Mouse (Mus musculus) c-Kit-negative CD71-positive TER-119-positive erythroid progenitor cells, embryonic 14.5 days (primary cell): ENCODE results near the gene BC017158.
A peak's percentile ranks its signal among the peaks of the same experiment; 100 is the strongest.
"Not testable (repeated sequence)": the region's sequence is repeated elsewhere in the genome, so short reads cannot be mapped to it uniquely, and the experiment has no call there.

ENCODE experiments used
- DNase-seq: peaks from one replicate; pipeline ENCODE4 v3.0.0-alpha.2; 2013; ENCODE audit warnings: low read depth, low spot score

BC017158 gene

DNA sequence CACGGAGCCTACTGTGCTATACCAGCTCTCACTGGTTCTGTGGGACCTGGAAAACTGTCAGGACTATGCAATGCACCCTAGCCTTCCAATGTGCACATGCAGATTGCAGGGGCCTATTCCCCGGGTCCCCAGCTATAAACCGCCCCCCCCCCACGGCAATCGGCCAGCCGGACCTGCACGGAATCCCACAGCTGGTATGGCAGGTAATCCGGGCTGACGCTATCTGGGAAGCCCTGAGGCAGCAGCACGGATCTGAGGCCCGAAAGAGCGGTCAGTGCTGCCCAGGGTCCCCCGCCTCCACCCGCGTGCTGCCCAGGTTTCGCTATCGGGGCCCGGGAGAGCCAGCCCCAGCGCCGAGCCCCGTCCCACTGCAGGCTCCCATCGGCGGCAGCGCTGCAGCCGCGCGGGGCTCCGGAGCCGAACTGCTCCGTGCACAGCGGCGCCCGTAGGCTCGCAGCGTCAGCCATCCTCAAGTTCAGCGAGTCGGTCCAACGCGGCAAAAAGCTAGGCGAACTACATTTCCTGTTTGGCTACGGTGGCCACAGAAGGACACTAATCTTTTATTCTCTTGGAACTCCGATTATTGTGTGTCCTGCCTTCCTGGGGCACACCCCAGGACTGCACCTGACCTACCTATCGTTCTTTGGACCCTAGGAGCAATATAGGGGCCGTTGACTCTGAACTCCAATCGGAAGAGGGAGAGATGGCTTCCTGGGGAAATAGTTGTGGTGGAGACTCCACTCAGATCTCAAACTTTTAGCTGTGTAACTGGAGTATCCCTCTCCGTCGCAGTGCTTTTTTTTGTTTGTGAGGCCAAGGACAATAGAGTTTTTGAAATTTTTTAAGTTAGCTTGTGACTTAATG, at the start of gene BC017158:
BC017158 (minus strand) TSS at position 554 of the 864 bp plus-strand sequence.
- peak; percentile 79 for DNase-seq

- no peak for DNase-seq
Observed at GRCm38 (mm10) chr7:128346991-128347390, 49.0 kb upstream of the BC017158 start.

- DNase-seq = no peak
Observed at GRCm38 (mm10) chr7:128346522-128346921, 48.6 kb upstream of the BC017158 start.

DNA sequence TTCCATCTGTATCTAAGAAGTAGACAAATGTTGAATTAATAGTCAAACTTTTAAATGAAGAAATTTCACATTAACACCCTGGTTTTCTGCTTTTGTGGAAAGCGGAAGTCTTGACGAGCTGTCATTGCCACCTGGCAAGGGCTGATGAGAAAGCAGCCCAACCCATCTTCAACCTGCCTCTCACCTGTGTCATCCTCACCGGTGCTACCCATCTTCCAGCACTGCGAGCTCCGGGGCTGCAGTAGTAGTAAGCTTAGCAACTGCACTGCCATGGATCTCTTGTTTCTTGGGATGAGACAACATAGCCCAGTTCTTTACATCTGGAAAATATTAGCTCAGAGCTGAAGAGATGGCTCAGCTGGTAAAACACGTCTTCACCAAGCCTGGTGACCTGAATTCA, 47.7 kb upstream of the BC017158 start:
- DNase-seq = no peak

- peak; percentile 68 for DNase-seq
Observed at GRCm38 (mm10) chr7:128344928-128345653, 47.1 kb upstream of the BC017158 start.

GRCm38 (mm10) chr7:128344488-128344887, 46.5 kb upstream of the BC017158 start:
- DNase-seq = no peak

DNA sequence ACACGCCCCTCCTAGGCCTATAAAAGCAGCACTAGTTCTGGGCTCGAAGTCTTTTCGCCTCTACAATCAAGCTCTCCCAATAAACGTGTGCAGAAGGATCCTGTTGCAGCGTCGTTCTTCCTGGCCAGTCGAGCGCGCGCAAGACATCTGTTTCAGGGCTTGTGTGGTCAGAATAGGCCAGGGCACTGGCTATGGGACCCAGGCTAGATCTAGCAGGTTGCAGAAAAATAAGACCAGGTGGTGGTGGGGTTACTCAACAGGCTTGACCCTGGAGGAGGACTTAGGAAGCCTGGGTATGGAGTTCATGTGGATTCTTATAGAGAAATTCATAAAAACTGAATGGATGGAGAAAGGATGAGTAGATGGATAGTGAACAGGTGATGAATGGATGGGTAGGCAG, 44.7 kb upstream of the BC017158 start:
- not testable (repeated sequence) for DNase-seq

DNA sequence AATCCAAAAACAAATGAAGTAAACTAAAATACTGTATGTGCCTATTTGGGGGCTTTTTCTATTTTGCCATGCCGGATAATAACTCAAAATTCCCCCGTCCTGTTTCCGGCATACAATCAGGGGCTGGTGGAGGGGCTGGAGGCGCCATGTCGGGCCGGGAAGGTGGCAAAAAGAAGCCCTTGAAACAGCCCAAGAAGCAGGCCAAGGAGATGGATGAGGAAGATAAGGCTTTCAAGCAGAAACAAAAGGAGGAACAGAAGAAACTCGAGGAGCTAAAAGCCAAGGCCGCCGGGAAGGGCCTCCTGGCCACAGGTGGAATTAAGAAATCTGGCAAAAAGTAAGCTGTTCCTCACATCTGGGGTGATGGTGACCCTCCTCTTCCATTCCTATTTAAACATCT, 42.4 kb upstream of the BC017158 start:
- not testable (repeated sequence) for DNase-seq

DNA sequence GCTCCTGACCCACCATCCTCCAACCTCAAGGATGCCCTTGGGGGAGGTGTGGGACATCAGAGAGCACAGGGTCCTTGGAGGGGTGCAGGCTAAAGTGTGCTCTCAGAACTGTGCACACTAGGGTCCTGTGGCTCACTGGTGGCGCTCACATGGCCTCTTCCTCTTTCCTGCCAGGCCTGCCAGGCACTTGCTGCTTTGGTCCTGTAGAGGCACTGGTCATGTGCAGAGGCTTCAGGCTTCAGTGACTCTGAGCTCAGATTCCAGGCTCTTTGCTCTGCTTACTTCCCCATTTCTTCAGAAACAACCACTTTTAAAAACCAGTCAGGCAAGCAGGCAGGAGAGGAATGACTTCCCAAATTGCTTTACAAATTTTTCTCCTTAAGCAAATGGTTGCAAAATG, 34.9 kb upstream of the BC017158 start:
- no peak for DNase-seq

DNA sequence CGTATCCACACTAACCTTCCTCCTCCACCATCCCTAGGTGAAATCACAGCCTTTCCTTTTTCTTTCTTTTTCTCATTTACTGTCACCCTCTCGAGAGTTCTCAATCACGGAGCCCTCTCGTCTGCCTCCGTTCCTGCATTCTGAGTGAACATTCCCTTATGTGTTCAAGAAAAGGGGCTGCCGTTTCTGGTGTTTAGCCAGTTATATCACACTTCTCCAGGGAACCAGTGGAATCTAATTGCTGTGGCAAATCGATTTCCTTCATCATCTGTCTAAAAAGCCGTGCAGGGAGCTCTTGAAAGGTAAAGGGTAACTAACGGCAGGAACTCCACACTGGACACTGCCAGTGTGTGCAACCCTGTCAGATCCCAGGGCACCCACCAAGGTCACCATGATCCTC, 33.0 kb upstream of the BC017158 start:
- no peak for DNase-seq

DNA sequence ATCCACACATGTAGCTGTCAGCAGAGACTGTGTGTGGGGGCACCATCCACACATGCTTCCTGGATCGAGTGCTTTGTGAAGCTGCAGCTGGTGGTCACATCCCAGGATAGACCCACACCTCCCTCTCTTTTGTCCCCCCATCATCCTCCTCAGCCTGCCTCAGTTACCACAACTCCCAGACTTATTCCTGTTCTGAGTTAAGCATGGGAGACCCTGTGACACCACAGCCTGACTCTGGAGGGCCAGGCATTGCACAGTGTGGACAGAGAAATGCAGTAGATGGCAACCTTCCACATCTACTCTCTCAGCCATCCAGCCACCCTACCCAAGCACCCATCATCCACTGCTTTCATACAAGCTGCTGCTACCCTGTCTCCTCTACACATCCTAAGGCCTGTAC, 27.0 kb upstream of the BC017158 start:
- DNase-seq = no peak

DNA sequence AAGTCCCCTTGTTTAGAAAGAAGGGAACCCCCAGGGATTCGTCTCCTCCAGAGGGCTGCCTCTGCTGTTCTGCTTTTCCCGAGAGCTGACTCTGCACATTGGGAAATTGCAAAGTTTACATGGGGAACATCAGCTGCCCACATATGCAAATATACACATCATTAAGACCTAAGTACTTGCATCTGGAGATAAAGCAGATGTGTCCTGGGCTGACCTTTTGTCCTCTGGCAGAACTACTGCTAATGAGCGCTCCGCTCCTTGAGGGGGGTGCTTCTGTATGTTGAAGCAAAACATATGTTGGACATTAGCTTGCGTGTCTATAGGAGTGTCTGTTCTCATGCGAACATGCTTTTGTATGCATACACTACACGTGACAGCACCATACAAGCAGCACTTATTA, 23.3 kb upstream of the BC017158 start:
- DNase-seq = no peak

- DNase-seq = no peak
Observed at GRCm38 (mm10) chr7:128320219-128320816, 22.3 kb upstream of the BC017158 start.

GRCm38 (mm10) chr7:128319140-128319539, 21.2 kb upstream of the BC017158 start:
- no peak for DNase-seq

GRCm38 (mm10) chr7:128317011-128317410, 19.0 kb upstream of the BC017158 start:
- no peak for DNase-seq

GRCm38 (mm10) chr7:128314491-128314890, 16.5 kb upstream of the BC017158 start:
- DNase-seq = no peak

- no peak for DNase-seq
Observed at GRCm38 (mm10) chr7:128313601-128314000, 15.6 kb upstream of the BC017158 start.

GRCm38 (mm10) chr7:128312375-128313059, 14.5 kb upstream of the BC017158 start:
- no peak for DNase-seq

GRCm38 (mm10) chr7:128311811-128312210, 13.8 kb upstream of the BC017158 start:
- DNase-seq = no peak

- no peak for DNase-seq
Observed at GRCm38 (mm10) chr7:128311263-128311662, 13.3 kb upstream of the BC017158 start.

DNA sequence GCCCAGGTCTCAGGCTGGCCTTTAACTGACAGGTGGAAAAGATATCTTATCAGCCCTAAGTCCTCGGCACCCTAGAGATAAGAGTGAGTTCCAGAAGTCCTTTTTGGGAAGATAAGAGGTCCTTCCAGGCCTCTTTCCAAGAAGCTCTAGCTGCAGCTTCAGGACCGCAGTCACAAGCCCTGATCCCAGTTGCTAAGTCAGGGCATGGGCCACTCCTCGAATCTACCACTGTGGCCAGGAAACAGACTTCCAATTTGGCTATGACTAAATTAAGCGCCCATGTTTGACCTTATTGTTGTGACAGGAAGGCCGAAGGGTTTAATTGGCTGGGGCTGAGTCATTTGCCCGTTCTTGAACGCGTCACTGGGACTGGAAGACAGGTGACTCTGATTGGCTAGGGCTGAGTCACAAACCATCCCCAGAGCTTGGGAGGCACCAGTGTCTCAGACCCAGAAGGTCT, 12.3 kb upstream of the BC017158 start:
- DNase-seq = peak; percentile 65

DNA sequence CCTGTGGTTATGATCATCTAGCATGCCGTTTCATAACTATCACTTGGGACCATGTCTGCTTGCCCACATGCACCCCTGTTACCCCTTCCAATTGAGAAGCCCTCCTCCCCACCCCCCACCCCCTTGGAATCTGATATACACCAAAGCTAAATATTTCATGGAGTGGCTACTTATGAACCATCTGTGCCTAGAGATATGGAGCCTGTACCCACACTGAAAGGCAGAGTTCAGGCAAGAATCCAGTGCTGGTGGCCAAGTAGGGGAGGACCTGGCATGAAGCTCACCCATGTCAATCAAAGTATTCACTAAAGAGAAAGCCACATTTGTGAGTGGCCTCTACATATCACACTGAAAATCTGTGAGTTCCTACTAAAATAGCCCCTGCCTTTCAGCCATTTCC, 11.8 kb upstream of the BC017158 start:
- DNase-seq = no peak
